ENCODE assay signal across 9 mouse cellular contexts in genomic region chr9:48837181-48837580, GRCm38 (mm10). TPM values are rescaled to one million over a fixed set of nuclear protein-coding genes. Genes with fewer than 3 reads are reported as not detected.
DNase-seq lines count a peak whose midpoint lies in the region; ATAC-seq and TF ChIP-seq lines count a peak whose summit lies in the region.
"Had no signal": no experiment of that assay in that cellular context is flagged by ENCODE, and none has a peak within 500 bp of the region (broad histone marks: within the 10 kb centered on the region; RNA-seq: fewer than 3 reads in every experiment).

No protein-coding gene starts in this region.

- H3K36me3 ChIP-seq in heart, postnatal 0 days (replicated peaks; ENCODE audit: control insufficient read depth, insufficient read depth, low read length): peaks cover 18% of the 10 kb centered on the region
- H3K36me3 ChIP-seq in limb, embryonic 11.5 days (ENCODE audit: control insufficient read depth, insufficient read depth, low read length): no peaks in the 10 kb centered on the region
- no peaks in the 10 kb centered on the region for H3K36me3 ChIP-seq in midbrain, embryonic 16.5 days (ENCODE audit: control insufficient read depth, insufficient read depth, low read length)

- peak overlapping the region; percentile 58 for H3K9ac ChIP-seq in heart, postnatal 0 days (replicated peaks; ENCODE audit: low read depth, low read length)
- no peak overlapping the region for H3K9ac ChIP-seq in limb, embryonic 11.5 days (ENCODE audit: low read length)
- no peak overlapping the region for H3K9ac ChIP-seq in midbrain, embryonic 16.5 days (ENCODE audit: low read depth, low read length)

- H3K9me3 ChIP-seq in heart, postnatal 0 days (replicated peaks; ENCODE audit: control insufficient read depth, low read length): no peaks in the 10 kb centered on the region
- H3K9me3 ChIP-seq in limb, embryonic 11.5 days (ENCODE audit: control insufficient read depth, low read length): no peaks in the 10 kb centered on the region
- no peaks in the 10 kb centered on the region for H3K9me3 ChIP-seq in midbrain, embryonic 16.5 days (replicated peaks; ENCODE audit: control insufficient read depth, low read length, poor library complexity, severe bottlenecking)

- 7% methylated on average over 14 of the region's 14 CpGs for WGBS in heart, postnatal 0 days
- WGBS in limb, embryonic 11.5 days: 5% methylated on average over 14 of the region's 14 CpGs
- 4% methylated on average over 14 of the region's 14 CpGs for WGBS in midbrain, embryonic 16.5 days

- intact Hi-C loops in left cerebral cortex, postnatal 25 days (cut with DNase I): loop anchor here (5.0 kb wide), 2 partner anchors 115 to 160 kb away; no protein-coding TSS in a partner anchor

- peak overlapping the region; percentile 87 for H3K4me3 ChIP-seq in heart, postnatal 0 days (ENCODE audit: low read depth, low read length)
- peak overlapping the region; percentile 70; the same call in 1 of the 2 replicates for H3K4me3 ChIP-seq in limb, embryonic 11.5 days (ENCODE audit: low read depth, low read length)
- H3K4me3 ChIP-seq in midbrain, embryonic 16.5 days (ENCODE audit: low read depth, low read length): no peak overlapping the region
- H3K4me3 ChIP-seq: myocyte had no signal

- TF ChIP-seq EP300 in heart, postnatal 0 days (IDR thresholded peaks at IDR 0.05; ENCODE audit: low read depth): no peak

- peaks cover 28% of the 10 kb centered on the region for H3K4me1 ChIP-seq in heart, postnatal 0 days (ENCODE audit: control insufficient read depth, insufficient read depth)
- H3K4me1 ChIP-seq in limb, embryonic 11.5 days (ENCODE audit: control insufficient read depth, insufficient read depth, low read length): peaks cover 34% of the 10 kb centered on the region
- H3K4me1 ChIP-seq in midbrain, embryonic 16.5 days (ENCODE audit: control insufficient read depth, insufficient read depth, low read length): peaks cover 14% of the 10 kb centered on the region

- peak overlapping the region; percentile 78 for H3K4me2 ChIP-seq in heart, postnatal 0 days (ENCODE audit: low read depth, low read length)
- peak overlapping the region; percentile 97 for H3K4me2 ChIP-seq in limb, embryonic 11.5 days (ENCODE audit: low read depth, severe bottlenecking)
- peak overlapping the region; percentile 96 for H3K4me2 ChIP-seq in midbrain, embryonic 16.5 days (ENCODE audit: low read length)

- ATAC-seq in heart, postnatal 0 days (ENCODE audit: insufficient read depth, low read depth): no peak
- no peak for ATAC-seq in limb, embryonic 11.5 days (ENCODE audit: insufficient number of reproducible peaks, low FRiP score, low TSS enrichment, low read depth)
- no peak for ATAC-seq in midbrain, embryonic 16.5 days

- peak; percentile 40 for TF ChIP-seq CTCF in heart, postnatal 0 days (IDR thresholded peaks at IDR 0.05; ENCODE audit: low read depth)

- H3K27ac ChIP-seq in heart, postnatal 0 days (ENCODE audit: low read depth): peak overlapping the region; percentile 94; the same call in 1 of the 2 replicates
- no peak overlapping the region for H3K27ac ChIP-seq in limb, embryonic 11.5 days (replicated peaks; ENCODE audit: low read depth, low read length)
- H3K27ac ChIP-seq in midbrain, embryonic 16.5 days (ENCODE audit: low read length): no peak overlapping the region

- peaks cover 8% of the 10 kb centered on the region; the same call in 1 of the 2 replicates for H3K27me3 ChIP-seq in heart, postnatal 0 days (ENCODE audit: control insufficient read depth, insufficient read depth, low read length)
- H3K27me3 ChIP-seq in limb, embryonic 11.5 days (ENCODE audit: control insufficient read depth, insufficient read depth, low read length): peaks cover 26% of the 10 kb centered on the region
- H3K27me3 ChIP-seq in midbrain, embryonic 16.5 days (ENCODE audit: control insufficient read depth, insufficient read depth, low read depth, low read length): no peaks in the 10 kb centered on the region; the same call in 1 of the 2 replicates

- peak; percentile 45 for DNase-seq in kidney, adult 18-20 months
- no peak for DNase-seq in kidney, adult 9 months
- DNase-seq in embryo, embryonic 9.5 days (ENCODE audit: extremely low spot score): peak; percentile 54
- DNase-seq in heart, postnatal 0 days (ENCODE audit: low spot score): no peak
- DNase-seq in limb, embryonic 11.5 days (ENCODE audit: low spot score): peak; percentile 40
- DNase-seq in left cerebral cortex, postnatal 25 days (ENCODE audit: low spot score in 2 of 2): no peak
- DNase-seq in frontal cortex, postnatal 36 days (ENCODE audit: low spot score in 2 of 2): no peak

RNA-seq across cellular contexts. Expression of gene Zbtb16, which starts 1.2 kb away (rescaled TPM):
- total RNA-seq in heart, postnatal 0 days (2014; rRNA removed; ENCODE audit: low replicate concordance): 54.7 and 65.0 TPM in 2 replicates
- 1.8 and 5.0 TPM in 2 replicates for polyA plus RNA-seq in heart, postnatal 0 days (2015; fragmentation: Nextera tagmentation; extraction: Ambion mirVana)
- 5.9 and 7.5 TPM in 2 replicates for polyA plus RNA-seq in limb, embryonic 11.5 days (2014; fragmentation: Nextera tagmentation; extraction: Ambion mirVana)
- 5.4 and 6.4 TPM in 2 replicates for polyA plus RNA-seq in midbrain, embryonic 16.5 days (2015; fragmentation: Nextera tagmentation; extraction: Ambion mirVana)
- 10 to 100 TPM; 71.7 to 73.7 TPM for total RNA-seq in left cerebral cortex, postnatal 25 days (2021)
- polyA plus RNA-seq: myocyte had no signal

Comparison
In these comparisons a context has a peak if more than half of its experiments do, and no peak if none do; other contexts are left out.
1. DNase-seq: peak in kidney, adult 18-20 months (single experiment), embryo, embryonic 9.5 days (single experiment) and limb, embryonic 11.5 days (single experiment); none in kidney, adult 9 months (single experiment), heart, postnatal 0 days (single experiment), left cerebral cortex, postnatal 25 days (0 of 2) and frontal cortex, postnatal 36 days (0 of 2).
2. Peak in every context shown above with its lines, with median percentiles within 50 percentile points of each other: H3K4me2 ChIP-seq.